Mouse (Mus musculus): ENCODE measurements around the gene D630003M21Rik. TPM values are rescaled to one million over a fixed set of nuclear protein-coding genes. Genes with fewer than 3 reads are reported as not detected.

D630003M21Rik gene
- total RNA-seq, 1 experiment: 0.89 TPM

DNA sequence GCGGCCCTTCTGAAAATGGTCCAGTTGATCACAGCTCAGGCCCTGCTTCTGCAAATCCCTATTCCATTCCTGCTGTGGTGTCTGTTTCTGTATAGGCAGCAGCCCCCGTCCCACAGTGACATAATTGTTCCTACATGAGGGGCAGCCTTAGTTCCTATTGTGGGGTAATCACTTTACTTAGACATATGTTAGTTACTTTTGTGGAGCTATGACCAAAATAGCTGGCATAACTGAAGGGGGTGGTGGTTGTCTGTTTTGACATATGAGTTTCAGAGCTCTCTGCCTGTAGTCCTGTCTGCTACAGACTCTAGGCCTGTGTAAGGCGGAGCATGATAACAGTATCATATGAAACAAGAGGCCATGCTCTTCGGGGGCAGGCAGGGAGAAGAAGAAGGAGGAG, 21.5 kb upstream of the D630003M21Rik start:
- Histone ChIP-seq H3K9me3 (ENCODE audit: control insufficient read depth, insufficient read depth, low read depth, low read length) (no peaks in the 10 kb centered on the region), H3K27ac (ENCODE audit: insufficient read depth, low read depth, low read length, poor library complexity, severe bottlenecking) (no peak overlapping the region), H3K9ac (ENCODE audit: insufficient read depth, low read depth, low read length, poor library complexity, severe bottlenecking) (no peak overlapping the region), H3K4me1 (ENCODE audit: control insufficient read depth in 2 of 2, insufficient read depth in 2 of 2, low read length in 2 of 2, poor library complexity in 1 of 2) (no peaks in the 10 kb centered on the region), H3K4me3 (ENCODE audit: insufficient read depth in 1 of 2, low read depth in 1 of 2, low read length in 2 of 2, poor library complexity in 1 of 2, severe bottlenecking in 1 of 2) (no peak overlapping the region), H3K36me3 (ENCODE audit: control insufficient read depth, insufficient read depth, low read length, poor library complexity, severe bottlenecking) (no peaks in the 10 kb centered on the region)
- in situ Hi-C loops (cut with MboI; ENCODE audit: low sequenced_read_pairs in 2 of 2, unreplicated experiment in 2 of 2): no loop called here
- DNase-seq (ENCODE audit: low read depth, low spot score): no peak
- TF ChIP-seq ZNF384 (IDR thresholded peaks at IDR 0.05; ENCODE audit: low read depth, low read length) (no peak), HCFC1 (IDR thresholded peaks at IDR 0.05; ENCODE audit: borderline replicate concordance, insufficient read depth, low read length) (no peak), ZC3H11A (IDR thresholded peaks at IDR 0.05; ENCODE audit: borderline replicate concordance, low read depth, low read length) (no peak), CHD2 (IDR thresholded peaks at IDR 0.05; ENCODE audit: low read depth, low read length) (no peak), MAFK (IDR thresholded peaks at IDR 0.05; ENCODE audit: insufficient read depth, low read depth, low read length) (no peak)

DNA sequence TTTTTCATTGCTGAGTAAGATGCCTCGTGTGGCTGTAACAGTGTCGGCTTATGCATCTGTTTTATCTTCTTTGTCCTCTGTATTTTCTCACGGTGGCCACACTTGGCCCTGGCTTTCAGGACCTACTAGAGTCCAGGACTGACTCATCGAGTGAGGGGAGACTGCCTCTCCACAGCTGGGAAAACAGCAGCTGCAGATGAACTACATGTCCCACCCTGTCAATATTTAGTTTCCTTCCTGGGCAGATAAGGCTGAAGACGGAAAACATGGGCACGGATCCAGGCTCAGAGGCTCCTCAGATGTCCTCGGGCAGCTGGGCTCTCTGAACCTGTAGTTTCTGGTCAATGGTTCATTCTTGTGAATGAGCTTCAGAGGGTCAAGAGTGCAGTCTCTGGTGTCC, 19.3 kb upstream of the D630003M21Rik start:
- in situ Hi-C loops (cut with MboI; ENCODE audit: low sequenced_read_pairs in 2 of 2, unreplicated experiment in 2 of 2): no loop called here
- no peak for TF ChIP-seq ZC3H11A (IDR thresholded peaks at IDR 0.05; ENCODE audit: borderline replicate concordance, low read depth, low read length)
- no peak for TF ChIP-seq HCFC1 (IDR thresholded peaks at IDR 0.05; ENCODE audit: borderline replicate concordance, insufficient read depth, low read length)
- no peak for TF ChIP-seq MAFK (IDR thresholded peaks at IDR 0.05; ENCODE audit: insufficient read depth, low read depth, low read length)
- no peak for TF ChIP-seq CHD2 (IDR thresholded peaks at IDR 0.05; ENCODE audit: low read depth, low read length)
- no peak for TF ChIP-seq ZNF384 (IDR thresholded peaks at IDR 0.05; ENCODE audit: low read depth, low read length)
- Histone ChIP-seq H3K36me3 (ENCODE audit: control insufficient read depth, insufficient read depth, low read length, poor library complexity, severe bottlenecking) (no peaks in the 10 kb centered on the region), H3K9me3 (ENCODE audit: control insufficient read depth, insufficient read depth, low read depth, low read length) (no peaks in the 10 kb centered on the region), H3K27ac (ENCODE audit: insufficient read depth, low read depth, low read length, poor library complexity, severe bottlenecking) (no peak overlapping the region), H3K4me3 (ENCODE audit: insufficient read depth in 1 of 2, low read depth in 1 of 2, low read length in 2 of 2, poor library complexity in 1 of 2, severe bottlenecking in 1 of 2) (no peak overlapping the region), H3K4me1 (ENCODE audit: control insufficient read depth in 2 of 2, insufficient read depth in 2 of 2, low read length in 2 of 2, poor library complexity in 1 of 2) (no peaks in the 10 kb centered on the region), H3K9ac (ENCODE audit: insufficient read depth, low read depth, low read length, poor library complexity, severe bottlenecking) (no peak overlapping the region)
- no peak for DNase-seq (ENCODE audit: low read depth, low spot score)

DNA sequence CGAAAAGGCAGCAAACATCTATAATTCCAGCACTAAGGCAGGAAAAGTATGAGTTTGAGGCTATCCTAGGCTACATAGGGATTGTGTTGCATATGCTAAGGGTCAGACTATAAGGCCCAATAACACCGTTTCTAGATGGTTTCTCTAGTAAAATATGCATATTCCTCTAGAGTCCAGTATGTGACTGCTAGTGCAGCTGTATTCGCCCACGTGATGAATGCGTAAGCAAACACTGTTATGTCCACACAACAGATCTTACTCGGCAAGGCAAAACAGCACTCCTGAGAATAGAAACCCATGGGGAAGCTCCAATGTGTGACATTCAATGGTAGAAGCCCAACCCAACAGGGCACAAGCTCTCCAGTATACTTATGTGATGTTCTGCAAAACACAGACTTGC, 18.8 kb upstream of the D630003M21Rik start:
- in situ Hi-C loops (cut with MboI; ENCODE audit: low sequenced_read_pairs in 2 of 2, unreplicated experiment in 2 of 2): no loop called here
- no peak for TF ChIP-seq HCFC1 (IDR thresholded peaks at IDR 0.05; ENCODE audit: borderline replicate concordance, insufficient read depth, low read length)
- no peak for TF ChIP-seq ZC3H11A (IDR thresholded peaks at IDR 0.05; ENCODE audit: borderline replicate concordance, low read depth, low read length)
- TF ChIP-seq CHD2 (IDR thresholded peaks at IDR 0.05; ENCODE audit: low read depth, low read length): no peak
- TF ChIP-seq ZNF384 (IDR thresholded peaks at IDR 0.05; ENCODE audit: low read depth, low read length): no peak
- TF ChIP-seq MAFK (IDR thresholded peaks at IDR 0.05; ENCODE audit: insufficient read depth, low read depth, low read length): no peak
- Histone ChIP-seq H3K27ac (ENCODE audit: insufficient read depth, low read depth, low read length, poor library complexity, severe bottlenecking) (no peak overlapping the region), H3K4me3 (ENCODE audit: insufficient read depth in 1 of 2, low read depth in 1 of 2, low read length in 2 of 2, poor library complexity in 1 of 2, severe bottlenecking in 1 of 2) (no peak overlapping the region), H3K36me3 (ENCODE audit: control insufficient read depth, insufficient read depth, low read length, poor library complexity, severe bottlenecking) (no peaks in the 10 kb centered on the region), H3K4me1 (ENCODE audit: control insufficient read depth in 2 of 2, insufficient read depth in 2 of 2, low read length in 2 of 2, poor library complexity in 1 of 2) (no peaks in the 10 kb centered on the region), H3K9ac (ENCODE audit: insufficient read depth, low read depth, low read length, poor library complexity, severe bottlenecking) (no peak overlapping the region), H3K9me3 (ENCODE audit: control insufficient read depth, insufficient read depth, low read depth, low read length) (no peaks in the 10 kb centered on the region)
- DNase-seq (ENCODE audit: low read depth, low spot score): no peak

DNA sequence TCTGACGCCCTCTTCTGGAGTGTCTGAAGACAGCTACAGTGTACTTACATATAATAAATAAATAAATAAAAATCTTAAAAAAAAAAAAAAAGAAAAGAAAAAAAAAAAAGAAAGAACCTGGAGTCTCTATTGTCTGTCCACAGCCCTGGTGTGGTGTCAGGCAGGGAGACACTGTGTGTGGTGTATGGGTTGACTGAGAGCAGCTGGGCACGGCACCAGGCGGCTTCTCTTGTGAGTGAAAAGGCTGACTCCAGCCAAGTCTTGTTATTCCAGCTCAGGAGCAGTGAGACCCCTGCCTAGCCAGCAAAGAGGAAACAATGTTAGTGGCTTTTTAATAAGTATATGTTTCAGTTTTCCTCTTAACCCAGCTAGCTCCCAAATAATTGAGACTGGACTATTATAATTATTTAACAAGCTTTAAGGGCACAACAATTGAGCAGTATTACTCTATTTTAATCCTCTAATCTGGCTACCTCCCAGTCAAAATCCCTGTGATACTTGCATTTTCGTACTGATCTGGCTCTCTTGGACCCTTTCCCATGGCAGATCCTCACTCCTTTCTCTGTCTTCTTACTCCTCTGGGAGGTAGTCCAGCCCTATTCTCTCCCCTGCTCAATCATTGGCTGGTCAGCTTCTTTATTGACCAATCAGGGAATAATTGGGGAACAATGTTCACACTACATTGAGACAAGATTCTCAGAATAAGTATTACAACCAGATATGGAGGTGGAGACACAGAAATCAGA, 16.2 kb upstream of the D630003M21Rik start:
- no peak overlapping the region for H3K4me3 ChIP-seq (ENCODE audit: insufficient read depth in 1 of 2, low read depth in 1 of 2, low read length in 2 of 2, poor library complexity in 1 of 2, severe bottlenecking in 1 of 2)
- no peaks in the 10 kb centered on the region for H3K9me3 ChIP-seq (ENCODE audit: control insufficient read depth, insufficient read depth, low read depth, low read length)
- H3K4me1 ChIP-seq (ENCODE audit: control insufficient read depth in 2 of 2, insufficient read depth in 2 of 2, low read length in 2 of 2, poor library complexity in 1 of 2): no peaks in the 10 kb centered on the region
- no peaks in the 10 kb centered on the region for H3K36me3 ChIP-seq (ENCODE audit: control insufficient read depth, insufficient read depth, low read length, poor library complexity, severe bottlenecking)
- H3K27ac ChIP-seq (ENCODE audit: insufficient read depth, low read depth, low read length, poor library complexity, severe bottlenecking): no peak overlapping the region
- TF ChIP-seq ZC3H11A (IDR thresholded peaks at IDR 0.05; ENCODE audit: borderline replicate concordance, low read depth, low read length) (no peak), HCFC1 (IDR thresholded peaks at IDR 0.05; ENCODE audit: borderline replicate concordance, insufficient read depth, low read length) (no peak), CHD2 (IDR thresholded peaks at IDR 0.05; ENCODE audit: low read depth, low read length) (no peak), ZNF384 (IDR thresholded peaks at IDR 0.05; ENCODE audit: low read depth, low read length) (no peak), MAFK (IDR thresholded peaks at IDR 0.05; ENCODE audit: insufficient read depth, low read depth, low read length) (no peak)
- in situ Hi-C loops (cut with MboI; ENCODE audit: low sequenced_read_pairs in 2 of 2, unreplicated experiment in 2 of 2): no loop called here
- DNase-seq (ENCODE audit: low read depth, low spot score): no peak
- no peak overlapping the region for H3K9ac ChIP-seq (ENCODE audit: insufficient read depth, low read depth, low read length, poor library complexity, severe bottlenecking)
